Mouse (Mus musculus) intestine, embryonic 16.5 days (tissue): ENCODE data around the gene Rsu1. TPM values are rescaled to one million over a fixed set of nuclear protein-coding genes. Genes with fewer than 3 reads are reported as not detected.

Experiments used
- ATAC-seq: fragments of 200-750 bp; cut with Nextera tagmentation; 2 replicates; pipeline ENCODE4 v1.8.0; 2017; ENCODE audit warnings: moderate TSS enrichment, moderate library complexity
- H3K27ac ChIP-seq: fragments of 300-500 bp; sonication (generic); 2 replicates; pipeline ENCODE4 v1.5.1; 2014; ENCODE audit warnings: mild to moderate bottlenecking, low read length
- H3K27me3 ChIP-seq: fragments of 300-500 bp; sonication (generic); replicated peaks from 2 replicates; pipeline ENCODE4 v1.6.1; 2014; ENCODE audit warnings: low read length, control low read depth, mixed read lengths; ENCODE audit not compliant: control insufficient read depth, insufficient read depth
- H3K36me3 ChIP-seq: fragments of 300-500 bp; sonication (generic); 2 replicates; pipeline ENCODE4 v1.6.1; 2014; ENCODE audit warnings: low read length, control low read depth; ENCODE audit not compliant: control insufficient read depth, insufficient read depth
- H3K4me1 ChIP-seq: fragments of 300-500 bp; sonication (generic); 2 replicates; pipeline ENCODE4 v1.6.1; 2014; ENCODE audit warnings: low read length, control low read depth, mixed read lengths; ENCODE audit not compliant: control insufficient read depth, insufficient read depth
- H3K4me2 ChIP-seq: fragments of 300-500 bp; sonication (generic); 2 replicates; pipeline ENCODE4 v1.6.1; 2014; ENCODE audit warnings: low read depth, low read length, control low read depth
- H3K4me3 ChIP-seq: fragments of 300-500 bp; sonication (generic); 2 replicates; pipeline ENCODE4 v1.5.1; 2014; ENCODE audit warnings: mild to moderate bottlenecking, low read length
- H3K9ac ChIP-seq: fragments of 300-500 bp; sonication (generic); 2 replicates; pipeline ENCODE4 v1.6.1; 2014; ENCODE audit warnings: low read depth, low read length
- H3K9me3 ChIP-seq: fragments of 300-500 bp; sonication (generic); 2 replicates; pipeline ENCODE4 v1.6.1; 2016; ENCODE audit warnings: low read length, control low read depth; ENCODE audit not compliant: control insufficient read depth
- WGBS: fragments of 180-500 bp; shearing (Covaris S2); extraction: QIAGEN DNeasy Blood & Tissue Kit; methylation state at CpG from one replicate; pipeline ENCODE4 v1.1.7; 2014; 5-methylcytosine and 5-hydroxymethylcytosine counted together
- polyA plus RNA-seq: library from polyadenylated mRNA; unstranded; fragments of >200 nt; fragmentation: Nextera tagmentation; extraction: Ambion mirVana; gene quantifications from 2 replicates; pipeline ENCODE4 v1.2.1, GENCODE M21; 2015

The Rsu1 gene
- polyA plus RNA-seq, 1 experiment from 2014 or later, result 103 TPM

DNA sequence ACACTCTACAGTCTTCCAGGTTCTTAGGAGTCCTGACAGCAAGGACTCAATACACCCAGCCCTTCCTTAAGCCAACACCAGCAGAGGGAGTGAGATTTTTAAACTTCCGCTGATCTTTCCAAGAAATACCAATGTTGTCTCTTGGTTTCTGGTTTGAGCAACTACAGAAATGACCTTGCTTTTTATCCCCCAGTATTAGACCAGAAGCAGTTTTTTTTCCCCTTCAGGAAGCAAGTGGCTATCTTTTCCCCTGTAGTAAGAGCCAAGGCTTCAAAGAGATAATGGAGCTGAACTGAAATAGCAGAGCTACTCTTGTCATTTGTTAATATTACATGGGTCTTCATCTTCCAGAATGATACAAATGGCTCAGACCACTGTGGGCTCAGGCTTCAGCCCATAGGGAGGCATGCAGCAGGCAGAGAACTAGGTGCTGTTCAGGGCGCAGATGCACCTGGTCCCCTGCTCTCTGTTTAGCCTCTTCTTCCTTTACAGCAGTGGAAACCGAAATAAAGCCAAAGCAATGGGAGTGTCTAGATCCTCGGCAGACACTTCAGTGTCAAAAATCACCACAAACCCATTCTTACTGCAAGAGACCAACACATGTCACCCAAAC lies 2.4 kb downstream of the Rsu1 start:
- 94% methylated on average over 4 of the region's 4 CpGs for whole genome bisulfite sequencing
- Histone ChIP-seq H3K9me3 (no peaks in the 10 kb centered on the region), H3K36me3 (no peaks in the 10 kb centered on the region), H3K4me3 (no peak overlapping the region), H3K4me1 (0 out of 2 replicates have a peak, but pooled peaks cover 5% of the 10 kb centered on the region), H3K27me3 (no peaks in the 10 kb centered on the region), H3K27ac (no peak overlapping the region), H3K4me2 (no peak overlapping the region), H3K9ac (no peak overlapping the region)
- no peak for ATAC-seq

- no peak overlapping the region for H3K4me2 ChIP-seq
- no peaks in the 10 kb centered on the region for H3K27me3 ChIP-seq
- ATAC-seq, result no peak
- WGBS, result 49% methylated on average over 4 of the region's 4 CpGs
- no peaks in the 10 kb centered on the region for H3K36me3 ChIP-seq
- no peak overlapping the region for H3K4me3 ChIP-seq
- no peak overlapping the region for H3K27ac ChIP-seq
- no peaks in the 10 kb centered on the region for H3K9me3 ChIP-seq
- no peak overlapping the region for H3K9ac ChIP-seq
- H3K4me1 ChIP-seq, result 0 out of 2 replicates have a peak, but pooled peaks cover 1% of the 10 kb centered on the region
Measured at GRCm38 (mm10) chr2:13264875-13265274, 6.3 kb downstream of the Rsu1 start.

GRCm38 (mm10) chr2:13263150-13263549 lies 8.1 kb downstream of the Rsu1 start:
- Histone ChIP-seq H3K27me3 (no peaks in the 10 kb centered on the region), H3K36me3 (no peaks in the 10 kb centered on the region), H3K9me3 (no peaks in the 10 kb centered on the region), H3K4me1 (no peaks in the 10 kb centered on the region), H3K9ac (no peak overlapping the region), H3K27ac (no peak overlapping the region), H3K4me2 (no peak overlapping the region), H3K4me3 (no peak overlapping the region)
- ATAC-seq, result no peak
- 76% methylated on average over 4 of the region's 4 CpGs for WGBS

DNA sequence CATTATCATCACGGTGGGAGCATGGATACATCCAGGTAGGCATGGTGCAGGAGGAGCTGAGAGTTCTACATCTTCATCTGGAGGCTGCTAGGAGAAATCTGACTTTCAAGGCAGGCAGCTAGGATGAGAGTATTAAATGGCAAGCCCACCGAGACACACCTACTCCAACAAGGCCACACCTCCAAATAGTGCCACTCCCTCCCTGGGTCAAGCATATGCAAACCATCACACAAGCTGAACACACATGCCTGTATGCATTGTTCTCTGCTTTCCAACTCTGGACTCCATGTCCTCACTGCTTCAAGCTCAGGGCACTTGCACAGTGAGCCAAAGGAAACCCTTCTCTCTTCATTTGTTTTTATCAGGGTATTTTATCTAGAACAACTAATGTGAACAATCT lies 12.6 kb downstream of the Rsu1 start:
- 83% methylated on average over 2 of the region's 2 CpGs for WGBS
- Histone ChIP-seq H3K9me3 (no peaks in the 10 kb centered on the region), H3K4me1 (no peaks in the 10 kb centered on the region), H3K9ac (no peak overlapping the region), H3K27ac (no peak overlapping the region), H3K4me2 (no peak overlapping the region), H3K36me3 (peaks cover 8% of the 10 kb centered on the region), H3K4me3 (no peak overlapping the region), H3K27me3 (no peaks in the 10 kb centered on the region)
- ATAC-seq, result no peak

GRCm38 (mm10) chr2:13240711-13241110 lies 30.5 kb downstream of the Rsu1 start:
- ATAC-seq, result no peak
- H3K36me3 ChIP-seq, result no peaks in the 10 kb centered on the region
- no peaks in the 10 kb centered on the region for H3K27me3 ChIP-seq
- no peaks in the 10 kb centered on the region for H3K4me1 ChIP-seq
- H3K9me3 ChIP-seq, result no peaks in the 10 kb centered on the region
- H3K4me3 ChIP-seq, result no peak overlapping the region
- H3K27ac ChIP-seq, result no peak overlapping the region
- no peak overlapping the region for H3K9ac ChIP-seq
- WGBS, result 69% methylated on average over 9 of the region's 9 CpGs
- H3K4me2 ChIP-seq, result no peak overlapping the region

GRCm38 (mm10) chr2:13237140-13237901 lies 33.9 kb downstream of the Rsu1 start:
- no peaks in the 10 kb centered on the region for H3K27me3 ChIP-seq
- no peak overlapping the region for H3K9ac ChIP-seq
- ATAC-seq, result no peak
- H3K9me3 ChIP-seq, result no peaks in the 10 kb centered on the region
- H3K36me3 ChIP-seq, result no peaks in the 10 kb centered on the region
- no peak overlapping the region for H3K4me2 ChIP-seq
- WGBS, result 59% methylated on average over 8 of the region's 8 CpGs
- H3K4me3 ChIP-seq, result no peak overlapping the region
- no peaks in the 10 kb centered on the region for H3K4me1 ChIP-seq
- no peak overlapping the region for H3K27ac ChIP-seq

DNA sequence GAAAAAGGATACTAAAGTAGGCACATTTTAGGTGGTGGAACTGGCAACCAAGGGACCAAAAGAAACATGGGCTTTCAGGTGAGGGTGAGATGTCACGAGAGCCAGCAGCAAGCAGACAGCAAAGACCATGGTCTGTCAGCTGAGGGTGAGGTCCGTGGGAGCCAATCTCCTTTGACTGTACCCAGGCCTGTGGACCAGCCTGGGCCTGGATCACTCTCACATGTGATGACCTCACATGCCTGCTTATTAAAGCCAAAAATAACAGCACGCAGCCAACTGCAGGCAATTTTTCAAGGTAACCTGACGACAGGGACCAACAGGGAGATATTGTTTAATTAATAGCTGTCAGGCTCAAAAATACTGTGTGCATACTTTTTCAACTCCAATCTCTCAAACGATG lies 35.5 kb downstream of the Rsu1 start:
- 71% methylated on average over 5 of the region's 5 CpGs for WGBS

DNA sequence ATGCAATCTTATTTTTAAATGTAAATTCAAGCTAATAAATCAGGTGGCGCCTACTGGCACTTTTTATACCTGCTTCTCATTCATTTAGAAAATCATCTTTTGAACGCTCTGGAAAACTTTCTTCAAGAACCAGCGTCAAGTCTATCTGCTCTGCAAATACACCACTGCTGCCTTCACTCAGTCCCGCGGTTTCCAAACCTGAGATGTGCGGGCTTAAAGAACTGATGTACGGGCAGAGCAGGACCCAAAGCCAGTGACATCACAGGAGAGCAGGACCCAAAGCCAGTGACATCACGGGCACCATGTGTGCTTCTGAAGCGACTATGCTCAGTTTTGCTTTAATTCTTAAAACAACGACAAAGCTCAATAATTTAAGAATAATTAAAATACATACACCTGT lies 36.4 kb downstream of the Rsu1 start:
- H3K9me3 ChIP-seq, result no peaks in the 10 kb centered on the region
- ATAC-seq, result no peak
- 90% methylated on average over 10 of the region's 10 CpGs for WGBS
- H3K4me2 ChIP-seq, result no peak overlapping the region
- no peaks in the 10 kb centered on the region for H3K27me3 ChIP-seq
- no peak overlapping the region for H3K9ac ChIP-seq
- H3K4me1 ChIP-seq, result no peaks in the 10 kb centered on the region
- H3K4me3 ChIP-seq, result no peak overlapping the region
- H3K36me3 ChIP-seq, result no peaks in the 10 kb centered on the region
- no peak overlapping the region for H3K27ac ChIP-seq

More for the DNA sequence above, 35.5 kb downstream of the Rsu1 start:
- no peaks in the 10 kb centered on the region for H3K4me1 ChIP-seq
- no peaks in the 10 kb centered on the region for H3K9me3 ChIP-seq
- no peak overlapping the region for H3K27ac ChIP-seq
- no peak overlapping the region for H3K4me3 ChIP-seq
- H3K9ac ChIP-seq, result no peak overlapping the region
- H3K4me2 ChIP-seq, result no peak overlapping the region
- H3K27me3 ChIP-seq, result no peaks in the 10 kb centered on the region
- no peaks in the 10 kb centered on the region for H3K36me3 ChIP-seq
- no peak for ATAC-seq

GRCm38 (mm10) chr2:13233902-13234301 lies 37.3 kb downstream of the Rsu1 start:
- Histone ChIP-seq H3K9ac (no peak overlapping the region), H3K4me3 (no peak overlapping the region), H3K4me1 (no peaks in the 10 kb centered on the region), H3K27me3 (no peaks in the 10 kb centered on the region), H3K27ac (no peak overlapping the region), H3K36me3 (no peaks in the 10 kb centered on the region), H3K9me3 (no peaks in the 10 kb centered on the region), H3K4me2 (no peak overlapping the region)
- WGBS, result 54% methylated on average over 7 of the region's 7 CpGs
- no peak for ATAC-seq
